Mouse (Mus musculus): Measurements from ENCODE around the gene Ush2a.

DNA sequence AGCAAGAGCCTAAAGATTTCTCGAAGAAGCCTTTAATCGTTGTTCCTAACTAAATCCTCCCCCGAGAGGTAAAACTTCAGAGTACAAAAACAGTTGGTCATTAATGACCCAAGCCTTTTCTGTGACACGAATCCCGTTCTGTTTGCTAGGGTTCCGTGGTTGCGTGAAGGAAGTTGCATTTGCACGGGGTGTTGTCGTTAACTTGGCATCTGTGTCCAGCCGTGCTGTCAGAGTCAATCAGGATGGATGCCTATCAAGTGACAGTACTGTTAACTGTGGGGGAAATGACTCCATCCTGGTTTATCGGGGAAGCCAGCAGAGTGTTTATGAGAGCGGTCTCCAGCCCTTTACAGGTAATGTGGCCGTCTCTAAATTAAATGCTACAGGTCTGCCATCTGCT lies 287.9 kb downstream of the Ush2a start:
- TF ChIP-seq CTCF (IDR thresholded peaks at IDR 0.05; ENCODE audit: control insufficient read depth, insufficient read depth, insufficient replicate concordance, low read depth, low read length): no peak
- TF ChIP-seq POLR2A (IDR thresholded peaks at IDR 0.05; ENCODE audit: control insufficient read depth, low read depth, low read length): no peak
